Mouse (Mus musculus) kidney, postnatal 0 days (tissue): ENCODE results near the gene Adipoq. TPM values are rescaled to one million over a fixed set of nuclear protein-coding genes. Genes with fewer than 3 reads are reported as not detected.

ENCODE experiments used
- ATAC-seq: fragments of 200-750 bp; cut with Nextera tagmentation; replicated peaks from 2 replicates; pipeline ENCODE4 v1.8.0; 2017; ENCODE audit warnings: low read depth, moderate number of reproducible peaks, moderate TSS enrichment, moderate library complexity; ENCODE audit not compliant: low FRiP score
- DNase-seq: peaks from one replicate; pipeline ENCODE4 v3.0.0-alpha.2; 2016; ENCODE audit warnings: low spot score
- H3K27ac ChIP-seq: fragments of 300-500 bp; sonication (generic); 2 replicates; pipeline ENCODE4 v1.5.1; 2014; ENCODE audit warnings: mild to moderate bottlenecking
- H3K27me3 ChIP-seq: fragments of 300-500 bp; sonication (generic); 2 replicates; pipeline ENCODE4 v1.6.1; 2014; ENCODE audit warnings: low read length, mixed read lengths; ENCODE audit not compliant: insufficient read depth
- H3K36me3 ChIP-seq: fragments of 300-500 bp; sonication (generic); 2 replicates; pipeline ENCODE4 v1.6.1; 2014; ENCODE audit warnings: low read length, mixed read lengths; ENCODE audit not compliant: insufficient read depth
- H3K4me1 ChIP-seq: fragments of 300-500 bp; sonication (generic); replicated peaks from 2 replicates; pipeline ENCODE4 v1.6.1; 2014; ENCODE audit warnings: antibody characterized with exemption, low read length, mixed read lengths; ENCODE audit not compliant: insufficient read depth
- H3K4me2 ChIP-seq: fragments of 300-500 bp; sonication (generic); 2 replicates; pipeline ENCODE4 v1.6.1; 2014; ENCODE audit warnings: mild to moderate bottlenecking, low read length, moderate library complexity, mixed read lengths
- H3K4me3 ChIP-seq: fragments of 300-500 bp; sonication (generic); replicated peaks from 2 replicates; pipeline ENCODE4 v1.5.1; 2014; ENCODE audit warnings: low read depth, low read length
- H3K9ac ChIP-seq: fragments of 300-500 bp; sonication (generic); 2 replicates; pipeline ENCODE4 v1.6.1; 2014; ENCODE audit warnings: low read depth, low read length
- H3K9me3 ChIP-seq: fragments of 300-500 bp; sonication (generic); replicated peaks from 2 replicates; pipeline ENCODE4 v1.6.1; 2016; ENCODE audit warnings: low read length, inconsistent platforms, mixed read lengths
- CTCF ChIP-seq: IDR thresholded peaks from 2 replicates; pipeline ENCODE4 v1.5.1; 2016; ENCODE audit warnings: antibody characterized with exemption, low read depth, mild to moderate bottlenecking, moderate library complexity
- WGBS: fragments of 180-500 bp; shearing (Covaris S2); extraction: QIAGEN DNeasy Blood & Tissue Kit; methylation state at CpG from one replicate; pipeline ENCODE4 v1.1.7; 2014; 5-methylcytosine and 5-hydroxymethylcytosine counted together
- polyA plus RNA-seq: library from polyadenylated mRNA; unstranded; fragments of >200 nt; fragmentation: Nextera tagmentation; extraction: Ambion mirVana; gene quantifications from 2 replicates; pipeline ENCODE4 v1.2.1, GENCODE M21; 2015

Gene Adipoq
- polyA plus RNA-seq, 1 experiment from 2014 or later: 0.89 TPM

- Histone ChIP-seq H3K27ac (no peak overlapping the region), H3K9me3 (no peaks in the 10 kb centered on the region), H3K4me1 (no peaks in the 10 kb centered on the region), H3K36me3 (no peaks in the 10 kb centered on the region), H3K4me3 (no peak overlapping the region), H3K4me2 (no peak overlapping the region), H3K9ac (no peak overlapping the region), H3K27me3 (no peaks in the 10 kb centered on the region)
- WGBS: 93% methylated on average over 1 of the region's 1 CpGs
- ATAC-seq: no peak
- TF ChIP-seq CTCF: no peak
- no peak for DNase-seq
These were observed 20.3 kb downstream of the Adipoq start for GRCm38 (mm10) chr16:23166646-23167045.

- Histone ChIP-seq H3K27me3 (no peaks in the 10 kb centered on the region), H3K4me2 (no peak overlapping the region), H3K4me1 (no peaks in the 10 kb centered on the region), H3K27ac (no peak overlapping the region), H3K4me3 (no peak overlapping the region), H3K9me3 (no peaks in the 10 kb centered on the region), H3K36me3 (no peaks in the 10 kb centered on the region), H3K9ac (no peak overlapping the region)
- ATAC-seq: no peak
- whole genome bisulfite sequencing: 48% methylated on average over 5 of the region's 5 CpGs
- no peak for TF ChIP-seq CTCF
- peak; percentile 58 for DNase-seq
These were observed 20.7 kb downstream of the Adipoq start for GRCm38 (mm10) chr16:23167079-23167478.

GRCm38 (mm10) chr16:23170813-23171212 is 24.5 kb downstream of the Adipoq start:
- DNase-seq (no peak), ATAC-seq (no peak)
- Histone ChIP-seq H3K4me2 (no peak overlapping the region), H3K27me3 (no peaks in the 10 kb centered on the region), H3K4me1 (no peaks in the 10 kb centered on the region), H3K4me3 (no peak overlapping the region), H3K9ac (no peak overlapping the region), H3K9me3 (no peaks in the 10 kb centered on the region), H3K36me3 (no peaks in the 10 kb centered on the region), H3K27ac (no peak overlapping the region)
- 94% methylated on average over 3 of the region's 3 CpGs for WGBS
- no peak for TF ChIP-seq CTCF

DNA sequence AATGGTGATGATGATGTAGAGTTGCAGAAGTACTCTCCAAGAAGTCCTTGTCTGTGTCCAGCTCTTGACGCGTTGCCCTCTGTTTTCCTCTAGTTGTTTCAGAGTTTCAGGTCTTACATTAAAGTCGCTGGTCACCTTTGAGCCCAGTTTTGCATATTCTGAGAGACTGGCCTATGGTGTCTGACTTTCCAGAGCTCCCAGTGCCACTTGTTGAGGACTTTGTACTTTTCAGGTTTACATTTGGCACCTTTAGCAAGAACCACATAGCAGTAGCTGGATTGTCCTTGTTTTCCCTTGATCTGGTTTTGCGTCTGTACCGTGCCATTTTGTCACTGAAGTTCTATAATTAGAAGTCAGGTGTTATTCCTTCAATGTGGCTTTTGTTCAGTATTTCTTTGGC is 27.6 kb downstream of the Adipoq start:
- no peaks in the 10 kb centered on the region for H3K36me3 ChIP-seq
- no peak overlapping the region for H3K9ac ChIP-seq
- H3K4me3 ChIP-seq: no peak overlapping the region
- 87% methylated on average over 5 of the region's 5 CpGs for WGBS
- no peaks in the 10 kb centered on the region for H3K4me1 ChIP-seq
- H3K4me2 ChIP-seq: no peak overlapping the region
- no peak for TF ChIP-seq CTCF
- no peaks in the 10 kb centered on the region for H3K27me3 ChIP-seq
- no peak for ATAC-seq
- no peaks in the 10 kb centered on the region for H3K9me3 ChIP-seq
- no peak for DNase-seq
- no peak overlapping the region for H3K27ac ChIP-seq

DNA sequence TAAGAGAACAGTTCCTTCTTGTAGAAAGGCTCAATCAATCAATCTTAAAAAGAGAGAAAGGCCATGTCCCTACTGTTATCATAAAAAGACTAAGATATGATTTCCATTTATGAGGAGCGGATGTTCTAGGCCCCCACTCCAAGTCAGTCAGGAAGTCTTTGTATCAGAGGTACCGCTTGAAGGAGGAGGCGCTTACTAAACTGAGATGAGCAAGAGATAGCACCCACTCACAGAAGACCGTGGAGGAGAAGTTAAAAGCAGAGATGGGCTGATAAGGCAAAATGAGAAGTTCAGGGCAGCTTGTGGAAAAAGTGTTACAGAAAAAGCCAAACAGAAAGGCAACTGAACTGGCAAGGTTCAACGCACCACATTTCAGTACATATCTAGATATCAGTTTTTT is 28.5 kb downstream of the Adipoq start:
- Histone ChIP-seq H3K4me2 (no peak overlapping the region), H3K27me3 (no peaks in the 10 kb centered on the region), H3K4me1 (no peaks in the 10 kb centered on the region), H3K9me3 (no peaks in the 10 kb centered on the region), H3K36me3 (no peaks in the 10 kb centered on the region), H3K27ac (no peak overlapping the region), H3K9ac (no peak overlapping the region), H3K4me3 (no peak overlapping the region)
- no peak for ATAC-seq
- 83% methylated on average over 5 of the region's 5 CpGs for WGBS
- DNase-seq: no peak
- TF ChIP-seq CTCF: no peak

- 52% methylated on average over 3 of the region's 3 CpGs for WGBS
- H3K36me3 ChIP-seq: no peaks in the 10 kb centered on the region
These were observed 29.6 kb downstream of the Adipoq start for GRCm38 (mm10) chr16:23175956-23176355.

GRCm38 (mm10) chr16:23177856-23178255 is 31.5 kb downstream of the Adipoq start:
- 91% methylated on average over 2 of the region's 2 CpGs for WGBS
- TF ChIP-seq CTCF: no peak
- no peak for ATAC-seq

More at GRCm38 (mm10) chr16:23175956-23176355, 29.6 kb downstream of the Adipoq start:
- Histone ChIP-seq H3K9ac (no peak overlapping the region), H3K4me2 (no peak overlapping the region), H3K4me1 (no peaks in the 10 kb centered on the region), H3K27me3 (no peaks in the 10 kb centered on the region), H3K9me3 (no peaks in the 10 kb centered on the region), H3K27ac (no peak overlapping the region), H3K4me3 (no peak overlapping the region)
- ATAC-seq (no peak), DNase-seq (no peak)
- no peak for TF ChIP-seq CTCF

More at GRCm38 (mm10) chr16:23177856-23178255, 31.5 kb downstream of the Adipoq start:
- H3K9me3 ChIP-seq: no peaks in the 10 kb centered on the region
- H3K4me2 ChIP-seq: no peak overlapping the region
- no peak overlapping the region for H3K4me3 ChIP-seq
- no peaks in the 10 kb centered on the region for H3K4me1 ChIP-seq
- no peak overlapping the region for H3K27ac ChIP-seq
- H3K9ac ChIP-seq: no peak overlapping the region
- no peaks in the 10 kb centered on the region for H3K36me3 ChIP-seq
- DNase-seq: no peak
- no peaks in the 10 kb centered on the region for H3K27me3 ChIP-seq
